Mouse (Mus musculus) spleen, adult 2 months (tissue): Measurements from ENCODE around the gene Csrp1.

Experiments
- CTCF ChIP-seq: fragments of 200-500 bp; IDR thresholded peaks from 2 replicates; pipeline ENCODE4 v1.5.1; 2011; ENCODE audit warnings: mild to moderate bottlenecking, inconsistent platforms; ENCODE audit not compliant: insufficient read depth, insufficient read length, insufficient replicate concordance; ENCODE audit errors: extremely low read depth
- POLR2A ChIP-seq: fragments of 200-500 bp; IDR thresholded peaks from 2 replicates; pipeline ENCODE4 v1.6.1; 2011; ENCODE audit warnings: low read depth, low read length, inconsistent platforms

GRCm38 (mm10) chr1:135701314-135701713 lies 18.5 kb upstream of the Csrp1 start:
- TF ChIP-seq POLR2A (no peak), CTCF (no peak)
